Mouse (Mus musculus) embryonic facial prominence, embryonic 11.5 days (tissue): ENCODE results near the gene Szt2. TPM values are rescaled to one million over a fixed set of nuclear protein-coding genes. Genes with fewer than 3 reads are reported as not detected.

ENCODE experiments used
- ATAC-seq: fragments of 200-750 bp; cut with Nextera tagmentation; replicated peaks from 2 replicates; pipeline ENCODE4 v1.8.0; 2017; ENCODE audit warnings: low read depth; ENCODE audit not compliant: insufficient number of reproducible peaks, low FRiP score, low TSS enrichment
- DNase-seq: peaks from one replicate; pipeline ENCODE4 v3.0.0-alpha.2; 2015; ENCODE audit warnings: low spot score
- H3K27ac ChIP-seq: fragments of 300-500 bp; sonication (generic); replicated peaks from 2 replicates; pipeline ENCODE4 v1.5.1; 2014; ENCODE audit warnings: mild to moderate bottlenecking, low read depth, low read length, control low read depth
- H3K27me3 ChIP-seq: fragments of 300-500 bp; sonication (generic); 2 replicates; pipeline ENCODE4 v1.6.1; 2014; ENCODE audit warnings: mild to moderate bottlenecking, low read length, moderate library complexity, mixed read lengths; ENCODE audit not compliant: control insufficient read depth, insufficient read depth
- H3K36me3 ChIP-seq: fragments of 300-500 bp; sonication (generic); replicated peaks from 2 replicates; pipeline ENCODE4 v1.6.1; 2014; ENCODE audit warnings: low read depth, mild to moderate bottlenecking, low read length, moderate library complexity, mixed read lengths; ENCODE audit not compliant: control insufficient read depth, insufficient read depth
- H3K4me1 ChIP-seq: fragments of 300-500 bp; sonication (generic); 2 replicates; pipeline ENCODE4 v1.6.1; 2014; ENCODE audit warnings: low read length, mixed read lengths; ENCODE audit not compliant: control insufficient read depth, insufficient read depth
- H3K4me2 ChIP-seq: fragments of 300-500 bp; sonication (generic); 2 replicates; pipeline ENCODE4 v1.6.1; 2014; ENCODE audit warnings: low read depth, mild to moderate bottlenecking, control low read depth, low read length, moderate library complexity
- H3K4me3 ChIP-seq: fragments of 300-500 bp; sonication (generic); 2 replicates; pipeline ENCODE4 v1.5.1; 2014; ENCODE audit warnings: low read depth, low read length, control low read depth
- H3K9ac ChIP-seq: fragments of 300-500 bp; sonication (generic); replicated peaks from 2 replicates; pipeline ENCODE4 v1.6.1; 2014; ENCODE audit warnings: mild to moderate bottlenecking, control low read depth, low read length
- H3K9me3 ChIP-seq: fragments of 300-500 bp; sonication (generic); replicated peaks from 2 replicates; pipeline ENCODE4 v1.6.1; 2016; ENCODE audit warnings: mild to moderate bottlenecking, low read length, inconsistent platforms, mixed read lengths; ENCODE audit not compliant: control insufficient read depth
- WGBS: fragments of 180-500 bp; shearing (Covaris S2); extraction: QIAGEN DNeasy Blood & Tissue Kit; methylation state at CpG from one replicate; pipeline ENCODE4 v1.1.7; 2014; 5-methylcytosine and 5-hydroxymethylcytosine counted together
- polyA plus RNA-seq: library from polyadenylated mRNA; unstranded; fragments of >200 nt; fragmentation: Nextera tagmentation; extraction: Ambion mirVana; gene quantifications from 2 replicates; pipeline ENCODE4 v1.2.1, GENCODE M21; 2014

Gene Szt2
- polyA plus RNA-seq, 1 experiment from 2014 or later: 6.8 TPM

GRCm38 (mm10) chr4:118432332-118432731, 23.3 kb upstream of the Szt2 start:
- peaks cover 2% of the 10 kb centered on the region; the same call in 1 of the 2 replicates for H3K4me1 ChIP-seq
- no peak for DNase-seq
- no peak overlapping the region for H3K9ac ChIP-seq
- no peak overlapping the region for H3K4me2 ChIP-seq
- peaks cover 6% of the 10 kb centered on the region; the same call in 1 of the 2 replicates for H3K36me3 ChIP-seq
- no peaks in the 10 kb centered on the region for H3K9me3 ChIP-seq
- WGBS: 69% methylated on average over 8 of the region's 8 CpGs
- no peaks in the 10 kb centered on the region for H3K27me3 ChIP-seq
- H3K27ac ChIP-seq: no peak overlapping the region
- H3K4me3 ChIP-seq: no peak overlapping the region
- no peak for ATAC-seq

GRCm38 (mm10) chr4:118429215-118429895, 20.3 kb upstream of the Szt2 start:
- no peaks in the 10 kb centered on the region for H3K9me3 ChIP-seq
- no peak overlapping the region for H3K4me2 ChIP-seq
- H3K9ac ChIP-seq: no peak overlapping the region; the same call in 1 of the 2 replicates
- no peaks in the 10 kb centered on the region for H3K27me3 ChIP-seq
- H3K4me1 ChIP-seq: no peaks in the 10 kb centered on the region
- no peak overlapping the region for H3K27ac ChIP-seq
- no peak overlapping the region for H3K4me3 ChIP-seq
- peaks cover 6% of the 10 kb centered on the region; the same call in 1 of the 2 replicates for H3K36me3 ChIP-seq
- no peak for ATAC-seq
- 50% methylated on average over 7 of the region's 7 CpGs for WGBS
- no peak for DNase-seq

- H3K27me3 ChIP-seq: no peaks in the 10 kb centered on the region
- H3K9me3 ChIP-seq: no peaks in the 10 kb centered on the region
- ATAC-seq: 0 out of 2 replicates have a peak, but pooled peaks have one; percentile 5
- peak overlapping the region; percentile 70 for H3K9ac ChIP-seq
- H3K4me3 ChIP-seq: peak overlapping the region; percentile 66
- 49% methylated on average over 15 of the region's 15 CpGs for WGBS
- peak overlapping the region; percentile 86 for H3K4me2 ChIP-seq
- no peaks in the 10 kb centered on the region for H3K4me1 ChIP-seq
- H3K27ac ChIP-seq: no peak overlapping the region
- H3K36me3 ChIP-seq: peaks cover 6% of the 10 kb centered on the region; the same call in 1 of the 2 replicates
- no peak for DNase-seq
Measured at GRCm38 (mm10) chr4:118428531-118429214, 19.6 kb upstream of the Szt2 start.

- Histone ChIP-seq H3K27ac (0 out of 2 replicates have a peak within 1 kb of the TSS, but pooled peaks have one; percentile 62), H3K4me3 (peak within 1 kb of the TSS; percentile 66), H3K9ac (peak within 1 kb of the TSS; percentile 77), H3K4me2 (peak within 1 kb of the TSS; percentile 86), H3K36me3 (peaks cover 6% of the 10 kb centered on the region; the same call in 1 of the 2 replicates), H3K9me3 (no peaks in the 10 kb centered on the region), H3K27me3 (no peaks in the 10 kb centered on the region), H3K4me1 (no peaks in the 10 kb centered on the region)
- DNase-seq (peak; percentile 86), ATAC-seq (peak; percentile 96)
- under 1% methylated on average over 29 of the region's 31 CpGs for WGBS
Measured at GRCm38 (mm10) chr4:118427768-118428451, 18.8 kb upstream of the Szt2 start, which contains the start of gene Elovl1. Elovl1 (plus strand) TSS chr4:118428093.

- DNase-seq: no peak
- H3K4me2 ChIP-seq: peak overlapping the region; percentile 86
- no peaks in the 10 kb centered on the region for H3K27me3 ChIP-seq
- no peaks in the 10 kb centered on the region for H3K9me3 ChIP-seq
- no peaks in the 10 kb centered on the region for H3K4me1 ChIP-seq
- ATAC-seq: peak; percentile 20; the same call in 1 of the 2 replicates
- 2% methylated on average over 5 of the region's 5 CpGs for WGBS
- peaks cover 5% of the 10 kb centered on the region; the same call in 1 of the 2 replicates for H3K36me3 ChIP-seq
- peak overlapping the region; percentile 77 for H3K9ac ChIP-seq
- H3K4me3 ChIP-seq: peak overlapping the region; percentile 66
- H3K27ac ChIP-seq: no peak overlapping the region
Measured at GRCm38 (mm10) chr4:118427415-118427767, 18.3 kb upstream of the Szt2 start.

DNA sequence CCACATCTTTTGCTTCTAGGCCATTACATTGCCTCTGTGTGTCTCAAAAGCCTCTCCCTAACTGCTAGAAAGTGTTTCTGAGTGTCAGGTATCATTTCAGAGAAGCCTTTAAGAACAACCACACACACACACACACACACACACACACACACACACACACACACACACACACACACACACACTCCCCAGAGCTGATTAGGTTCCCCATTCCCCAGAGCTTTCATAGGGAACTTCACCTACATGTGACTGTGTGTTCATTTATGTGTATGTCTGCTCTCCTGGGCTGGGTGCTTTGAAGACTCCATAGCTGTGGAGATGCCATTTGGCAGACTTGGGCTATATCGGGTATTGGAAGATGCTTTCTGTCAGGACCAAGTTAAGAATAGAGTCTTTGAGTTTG, 16.3 kb upstream of the Szt2 start:
- Histone ChIP-seq H3K27me3 (no peaks in the 10 kb centered on the region), H3K4me1 (no peaks in the 10 kb centered on the region), H3K27ac (no peak overlapping the region), H3K9me3 (no peaks in the 10 kb centered on the region), H3K9ac (no peak overlapping the region), H3K36me3 (no peaks in the 10 kb centered on the region), H3K4me3 (no peak overlapping the region), H3K4me2 (no peak overlapping the region)
- WGBS: 85% methylated on average over 1 of the region's 1 CpGs
- ATAC-seq: no peak
- no peak for DNase-seq

- H3K4me1 ChIP-seq: no peaks in the 10 kb centered on the region
- H3K27me3 ChIP-seq: no peaks in the 10 kb centered on the region
- H3K9me3 ChIP-seq: no peaks in the 10 kb centered on the region
- DNase-seq: no peak
- no peak overlapping the region for H3K9ac ChIP-seq
- no peak overlapping the region for H3K4me2 ChIP-seq
- no peaks in the 10 kb centered on the region for H3K36me3 ChIP-seq
- H3K27ac ChIP-seq: no peak overlapping the region
- no peak overlapping the region for H3K4me3 ChIP-seq
- WGBS: 87% methylated on average over 4 of the region's 4 CpGs
- no peak for ATAC-seq
Measured at GRCm38 (mm10) chr4:118424541-118425160, 15.6 kb upstream of the Szt2 start.
